Mouse (Mus musculus): ENCODE measurements at regions not wholly inside any gene's neighbourhood (a gene's known extent, or its start where the extent isn't known, plus 50 kb on each side); places are given as distances from the start of the nearest gene placed in this dataset.

GRCm38 (mm10) chr2:21284881-21285280 is 79.4 kb downstream of the Thnsl1 start:
- no peak overlapping the region for H3K27ac ChIP-seq (ENCODE audit: insufficient read depth, low read depth)
- no peak for TF ChIP-seq UBTF (IDR thresholded peaks at IDR 0.05; ENCODE audit: low read depth, low read length)
- no peak for TF ChIP-seq KAT2A (IDR thresholded peaks at IDR 0.05; ENCODE audit: insufficient replicate concordance, low read length)
- TF ChIP-seq CTCF (conservative IDR thresholded peaks at IDR 0.05 in 1 of 2, IDR thresholded peaks at IDR 0.05 in 1 of 2; ENCODE audit: low read depth in 2 of 2, low read length in 2 of 2), result no peak
- TF ChIP-seq ZNF384 (IDR thresholded peaks at IDR 0.05; ENCODE audit: low read depth, low read length), result 0 out of 2 replicates have a peak, but pooled peaks have one; percentile 31
- TF ChIP-seq POLR2A (IDR thresholded peaks at IDR 0.05; ENCODE audit: low read depth, low read length), result no peak
- no peak for TF ChIP-seq ELF1 (IDR thresholded peaks at IDR 0.05; ENCODE audit: low read depth, low read length)
- TF ChIP-seq RCOR1 (conservative IDR thresholded peaks at IDR 0.05; ENCODE audit: low read depth, low read length), result no peak
- no peak for TF ChIP-seq JUND (conservative IDR thresholded peaks at IDR 0.05; ENCODE audit: low read depth, low read length)
- no peak for TF ChIP-seq E2F4 (IDR thresholded peaks at IDR 0.05; ENCODE audit: insufficient replicate concordance, low read depth, low read length)
- no peaks in the 10 kb centered on the region for H3K9me3 ChIP-seq (replicated peaks; ENCODE audit: low read length)
- no peak overlapping the region for H3K4me2 ChIP-seq (ENCODE audit: insufficient read depth, low read depth, poor library complexity, severe bottlenecking)
- H3K27me3 ChIP-seq (replicated peaks), result no peaks in the 10 kb centered on the region
- H3K79me2 ChIP-seq (replicated peaks; ENCODE audit: control insufficient read depth, extremely low read depth, insufficient read depth, poor library complexity, severe bottlenecking), result no peaks in the 10 kb centered on the region
- dilution Hi-C loops (cut with MboI; ENCODE audit: extremely low pct_ligation_motif_present, extremely low pct_unique_long_range_greater_than_20kb, low sequenced_read_pairs), result no loop called here
- no peaks in the 10 kb centered on the region for H3K4me1 ChIP-seq (ENCODE audit: control insufficient read depth in 1 of 2, insufficient read depth in 2 of 2)
- H3K9ac ChIP-seq (ENCODE audit: insufficient read depth, low read depth), result no peak overlapping the region
- in situ Hi-C loops (cut with MboI; ENCODE audit: low pct_ligation_motif_present, low pct_unique_long_range_greater_than_20kb, low sequenced_read_pairs), result no loop called here
- no peak for DNase-seq (ENCODE audit: extremely low read depth)
- no peak overlapping the region for H3K4me3 ChIP-seq (replicated peaks in 1 of 3; ENCODE audit: low read depth in 2 of 3, low read length in 2 of 3, poor library complexity in 1 of 3)
- H3K36me3 ChIP-seq (replicated peaks in 1 of 2; ENCODE audit: control insufficient read depth in 1 of 2, insufficient read depth in 1 of 2, low read length in 1 of 2), result no peaks in the 10 kb centered on the region

- dilution Hi-C loops (cut with MboI; ENCODE audit: extremely low pct_ligation_motif_present, extremely low pct_unique_long_range_greater_than_20kb, low sequenced_read_pairs), result no loop called here
- no peaks in the 10 kb centered on the region for H3K4me1 ChIP-seq (ENCODE audit: control insufficient read depth in 1 of 2, insufficient read depth in 2 of 2)
- TF ChIP-seq CHD1 (IDR thresholded peaks at IDR 0.05; ENCODE audit: low read depth, low read length) (no peak), IRF4 (IDR thresholded peaks at IDR 0.05; ENCODE audit: low read depth, low read length) (no peak), MEF2A (IDR thresholded peaks at IDR 0.05; ENCODE audit: borderline replicate concordance, low read depth, low read length) (no peak), RCOR1 (conservative IDR thresholded peaks at IDR 0.05; ENCODE audit: low read depth, low read length) (no peak), MAX (IDR thresholded peaks at IDR 0.05; ENCODE audit: low read length) (no peak), POLR2A (IDR thresholded peaks at IDR 0.05; ENCODE audit: low read depth, low read length) (no peak), TBP (conservative IDR thresholded peaks at IDR 0.05; ENCODE audit: low read depth, low read length) (no peak), MAFK (IDR thresholded peaks at IDR 0.05; ENCODE audit: insufficient replicate concordance, low read length) (no peak)
- H3K27me3 ChIP-seq (replicated peaks), result no peaks in the 10 kb centered on the region
- no peaks in the 10 kb centered on the region for H3K36me3 ChIP-seq (replicated peaks in 1 of 2; ENCODE audit: control insufficient read depth in 1 of 2, insufficient read depth in 1 of 2, low read length in 1 of 2)
- DNase-seq (ENCODE audit: extremely low read depth), result no peak
- no peak overlapping the region for H3K27ac ChIP-seq (ENCODE audit: insufficient read depth, low read depth)
- H3K4me3 ChIP-seq (replicated peaks in 1 of 3; ENCODE audit: low read depth in 2 of 3, low read length in 2 of 3, poor library complexity in 1 of 3), result no peak overlapping the region
- in situ Hi-C loops (cut with MboI; ENCODE audit: low pct_ligation_motif_present, low pct_unique_long_range_greater_than_20kb, low sequenced_read_pairs), result no loop called here
- H3K9me3 ChIP-seq (replicated peaks; ENCODE audit: low read length), result no peaks in the 10 kb centered on the region
- no peak overlapping the region for H3K9ac ChIP-seq (ENCODE audit: insufficient read depth, low read depth)
- no peaks in the 10 kb centered on the region for H3K79me2 ChIP-seq (replicated peaks; ENCODE audit: control insufficient read depth, extremely low read depth, insufficient read depth, poor library complexity, severe bottlenecking)
- H3K4me2 ChIP-seq (ENCODE audit: insufficient read depth, low read depth, poor library complexity, severe bottlenecking), result no peak overlapping the region
These were observed 79.6 kb upstream of the Gpr158 start for GRCm38 (mm10) chr2:21287786-21288185.
